Mouse (Mus musculus) adipose tissue, adult 10 weeks (tissue): ENCODE data around the gene Fbxo27. TPM values are rescaled to one million over a fixed set of nuclear protein-coding genes. Genes with fewer than 3 reads are reported as not detected.

Source experiments
- polyA plus RNA-seq: library from polyadenylated mRNA; stranded (reverse); fragments of 350-450 nt; fragmentation: Illumina TruSeq; extraction: RNeasy Lipid Tissue Mini Kit (QIAGEN cat#74804); gene quantifications from one replicate; pipeline ENCODE4 v1.2.3, GENCODE M21; 2014; ENCODE audit warnings: low read depth, low replicate concordance

The Fbxo27 gene
- 0.66 TPM for polyA plus RNA-seq

DNA sequence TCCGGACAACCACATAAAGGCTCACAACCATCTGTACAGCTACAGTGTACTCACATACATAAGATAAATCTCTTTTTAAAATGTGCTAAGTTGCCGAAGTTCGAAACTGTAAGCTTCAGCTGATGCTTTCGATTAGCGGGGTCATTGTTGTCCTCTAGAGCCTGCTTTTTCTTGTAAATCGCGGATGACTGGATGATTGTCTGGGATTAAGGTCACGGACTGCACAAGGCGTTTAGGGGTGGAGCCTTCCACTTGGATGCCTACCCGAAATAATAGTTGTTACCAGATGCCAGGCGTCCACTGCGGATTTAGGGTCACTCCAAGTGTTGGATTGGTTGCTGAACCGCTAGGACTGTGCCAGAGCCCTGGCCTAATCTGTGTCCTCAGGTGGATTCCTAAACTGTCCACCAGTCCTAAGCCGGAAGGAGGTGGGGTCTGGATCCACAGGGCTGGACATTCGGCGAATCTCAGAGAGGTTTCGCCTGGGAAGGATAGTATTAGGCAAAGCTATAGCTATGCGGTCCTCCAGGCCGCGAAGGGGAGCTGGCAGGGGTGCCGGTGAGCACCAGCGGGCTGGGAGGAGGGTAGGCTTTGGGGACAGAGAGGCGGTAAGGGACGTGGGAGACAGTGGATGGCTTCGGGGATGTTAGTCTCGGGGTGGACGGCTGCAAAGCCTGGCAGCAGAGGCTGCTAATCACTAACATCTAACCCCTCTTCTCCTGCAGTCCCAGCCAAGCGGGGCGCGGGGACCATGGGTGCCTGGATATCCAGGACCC is at the start of gene Fbxo27:
Fbxo27 (plus strand) TSS at position 305 of the 776 bp plus-strand sequence.

DNA sequence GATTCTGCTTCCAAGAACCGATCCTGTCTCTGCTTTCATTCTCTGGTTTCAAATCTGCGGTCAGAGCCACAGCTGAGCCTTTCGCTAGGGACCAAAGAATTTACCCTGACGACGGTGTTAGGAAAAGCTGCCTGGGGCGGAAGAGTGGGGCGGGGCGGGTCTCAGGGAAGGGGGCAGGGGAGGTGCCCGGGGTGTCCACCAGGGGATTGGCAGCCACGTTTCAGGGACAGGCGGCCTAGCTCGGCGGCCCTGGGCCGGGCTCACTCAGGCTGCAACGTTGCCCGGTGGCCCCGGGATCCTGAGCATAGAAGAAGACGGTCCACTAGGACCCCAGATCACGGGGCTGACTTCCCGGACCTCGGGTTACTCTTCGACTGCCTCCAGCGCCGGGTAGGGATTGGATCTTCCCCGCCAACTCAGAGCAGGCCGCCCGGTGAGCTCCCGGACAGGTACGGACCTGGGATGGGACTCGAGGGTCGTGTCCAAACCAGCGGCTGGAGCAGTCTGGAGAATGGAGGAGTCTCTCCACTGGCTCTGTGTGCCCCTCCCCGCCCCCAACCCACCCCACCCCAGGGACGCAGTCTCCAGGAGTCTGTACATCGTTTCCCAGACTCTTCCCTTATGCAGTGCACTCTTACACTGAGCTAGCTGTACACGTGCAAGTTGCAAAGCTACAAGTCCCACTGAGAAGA is 24.1 kb downstream of the Fbxo27 start, which contains the start of gene Fbxo17:
Fbxo17 (plus strand) TSS at position 215 of the 692 bp plus-strand sequence.

DNA sequence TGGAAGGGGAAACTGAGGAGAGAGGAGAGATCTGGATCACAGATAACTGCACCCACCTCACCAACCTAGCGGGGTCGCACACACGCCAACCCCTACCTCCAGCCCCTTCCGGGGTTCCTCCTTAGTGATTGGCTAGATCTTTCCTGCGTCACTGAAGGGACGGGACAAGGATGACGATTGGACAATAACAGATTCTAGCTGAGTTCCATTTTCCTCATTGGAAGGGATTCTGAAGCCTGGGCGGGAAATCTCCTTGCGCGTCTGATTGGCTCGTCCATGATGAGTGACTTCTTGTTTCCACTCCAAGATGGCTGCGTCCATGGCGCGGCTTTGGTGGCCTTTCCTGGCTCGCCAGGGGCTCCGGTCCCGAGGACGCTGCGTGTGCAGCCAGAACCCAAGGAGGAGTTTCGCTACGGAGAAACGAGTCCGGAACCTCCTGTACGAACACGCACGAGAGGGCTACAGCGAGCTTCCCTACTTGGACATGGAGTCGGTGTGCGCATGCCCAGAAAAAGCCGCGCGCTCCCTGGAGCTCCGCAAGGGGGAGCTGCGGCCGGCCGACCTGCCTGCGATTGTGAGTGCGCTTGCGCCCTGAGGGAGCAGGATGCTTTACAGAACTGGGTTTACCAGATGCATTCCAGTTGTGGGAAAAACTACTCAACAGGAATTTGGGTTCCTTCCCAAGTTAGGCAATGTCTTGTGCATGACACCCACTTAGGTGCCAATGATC is 49.2 kb downstream of the Fbxo27 start, which contains the start of the genes Mrps12 and Sars2:
Mrps12 (minus strand) TSS at position 112 of the 730 bp plus-strand sequence.
Sars2 (plus strand) TSS at position 284 of the 730 bp plus-strand sequence.

Other genes with a start within 250 kb of the Fbxo27 start
- 3.8 TPM for gene Lrfn1, start 240.9 kb upstream of the Fbxo27 start, polyA plus RNA-seq
- gene Ifnl2, start 182.4 kb upstream of the Fbxo27 start, polyA plus RNA-seq = not detected
- not detected for gene Ifnl3, start 170.0 kb upstream of the Fbxo27 start, polyA plus RNA-seq
- gene Sycn, start 152.0 kb upstream of the Fbxo27 start, polyA plus RNA-seq = 0.72 TPM
- 0.66 TPM for gene Nccrp1, start 145.6 kb upstream of the Fbxo27 start, polyA plus RNA-seq
- 40.2 TPM for gene Samd4b, start 94.7 kb upstream of the Fbxo27 start, polyA plus RNA-seq
- gene Pak4, start 94.7 kb upstream of the Fbxo27 start, polyA plus RNA-seq = 27.4 TPM
- gene Acp7, start 61.5 kb upstream of the Fbxo27 start, polyA plus RNA-seq = not detected
- gene Fbxo17, start 24.0 kb downstream of the Fbxo27 start, polyA plus RNA-seq = 1.5 TPM
- 76.4 TPM for gene Mrps12, start 49.0 kb downstream of the Fbxo27 start, polyA plus RNA-seq
- gene Sars2, start 49.1 kb downstream of the Fbxo27 start, polyA plus RNA-seq = 6.2 TPM
- gene Ccer2, start 63.3 kb downstream of the Fbxo27 start, polyA plus RNA-seq = not detected
- gene Sirt2, start 73.9 kb downstream of the Fbxo27 start, polyA plus RNA-seq = 88.9 TPM
- gene Nfkbib, start 74.7 kb downstream of the Fbxo27 start, polyA plus RNA-seq = 36.6 TPM
- gene Rinl, start 96.1 kb downstream of the Fbxo27 start, polyA plus RNA-seq = 5.6 TPM
- gene Hnrnpl, start 115.7 kb downstream of the Fbxo27 start, polyA plus RNA-seq = 246 TPM
- gene Ech1, start 132.4 kb downstream of the Fbxo27 start, polyA plus RNA-seq = 361 TPM
- gene Lgals4, start 141.0 kb downstream of the Fbxo27 start, polyA plus RNA-seq = 39.3 TPM
- gene Lgals7, start 171.0 kb downstream of the Fbxo27 start, polyA plus RNA-seq = 11.5 TPM
- 0.51 TPM for gene Capn12, start 188.6 kb downstream of the Fbxo27 start, polyA plus RNA-seq